Mouse (Mus musculus): ENCODE measurements around the gene Esyt1.
"Not testable (repeated sequence)": the region's sequence is repeated elsewhere in the genome, so short reads cannot be mapped to it uniquely, and the experiment has no call there.

Gene Esyt1

DNA sequence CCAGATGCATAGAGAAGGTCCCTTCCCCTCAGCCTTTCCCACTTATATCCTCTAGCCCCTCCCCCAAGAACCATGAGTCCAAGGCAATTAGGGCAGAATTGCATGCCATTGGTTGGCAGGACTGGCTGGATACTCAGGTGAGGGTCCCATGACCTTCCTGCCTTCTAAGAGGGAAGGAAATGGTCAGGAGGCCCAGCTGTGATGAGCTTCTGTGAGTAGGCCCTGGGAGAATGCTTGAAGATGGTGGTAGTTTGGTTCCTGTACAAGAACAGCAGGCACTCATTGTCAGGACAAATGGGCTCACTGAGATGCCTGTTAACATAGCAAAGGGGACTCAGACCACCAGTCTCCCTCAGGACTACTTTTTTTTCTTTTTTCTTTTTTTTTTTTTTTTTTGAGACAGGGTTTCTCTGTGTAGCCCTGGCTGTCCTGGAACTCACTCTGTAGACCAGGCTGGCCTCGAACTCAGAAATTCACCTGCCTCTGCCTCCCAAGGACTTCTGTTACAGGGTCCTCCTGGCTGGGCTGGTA lies 12.7 kb upstream of the Esyt1 start:
- no peak for DNase-seq (ENCODE audit: low read depth)

DNA sequence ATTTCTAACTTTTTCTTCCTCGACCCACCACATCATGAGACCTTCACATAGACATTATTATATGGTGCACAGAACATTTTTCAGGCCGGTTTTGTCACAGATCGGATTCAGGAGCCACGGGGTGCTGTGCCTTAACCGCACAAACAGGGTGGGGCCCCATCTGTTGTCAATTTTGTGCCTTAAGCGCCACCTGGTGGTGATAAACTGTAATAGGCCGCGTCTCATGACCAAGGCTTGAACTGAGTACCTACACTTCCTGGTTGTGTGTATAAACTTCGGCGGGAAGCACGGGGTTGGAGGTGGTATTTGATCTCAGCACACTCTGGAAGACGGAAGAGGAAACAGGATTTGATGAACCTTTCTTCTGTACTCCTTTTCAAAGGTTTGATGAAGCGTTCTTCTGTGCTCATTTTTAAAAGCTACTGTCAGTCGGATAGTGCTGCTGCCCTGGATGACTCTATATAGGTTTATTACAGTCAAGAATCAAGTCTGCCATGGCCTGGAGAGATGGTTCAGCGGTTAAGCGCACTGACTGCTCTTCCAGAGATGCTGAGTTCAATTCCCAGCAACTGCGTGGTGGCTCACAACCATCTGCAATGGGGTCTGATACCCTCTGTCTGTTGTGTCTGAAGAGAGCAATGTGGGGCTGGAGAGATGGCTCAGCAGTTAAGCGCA lies 10.7 kb upstream of the Esyt1 start:
- DNase-seq (ENCODE audit: low read depth) = peak; percentile 99

DNA sequence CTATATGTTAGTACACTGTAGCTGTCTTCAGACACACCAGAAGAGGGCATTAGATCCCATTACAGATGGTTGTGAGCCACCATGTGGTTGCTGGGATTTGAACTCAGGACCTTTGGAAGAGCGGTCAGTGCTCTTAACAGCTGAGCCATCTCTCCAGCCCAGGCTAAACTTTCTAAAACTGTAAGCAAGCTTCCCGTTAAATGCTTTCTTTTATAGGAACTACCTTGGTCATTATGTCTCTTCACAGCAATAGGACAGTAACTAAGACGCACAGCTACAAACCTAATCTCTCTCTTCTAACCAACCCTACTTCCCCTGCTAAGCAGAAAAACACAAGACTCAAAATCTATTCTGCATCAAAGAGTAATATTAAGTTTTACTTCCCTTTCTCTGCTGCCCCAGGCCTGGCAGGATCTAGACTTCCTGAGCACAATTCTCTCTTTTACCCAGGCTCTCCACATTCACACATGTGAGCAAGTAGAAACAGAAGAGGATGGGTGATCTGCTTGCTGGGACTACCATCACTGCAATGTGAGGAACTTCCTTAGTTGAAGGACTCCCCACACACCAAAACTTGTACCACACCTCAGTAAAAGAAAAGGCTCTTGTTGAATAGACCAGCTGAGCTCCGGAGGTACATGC lies 10.1 kb upstream of the Esyt1 start:
- no peak for DNase-seq (ENCODE audit: low read depth)

DNA sequence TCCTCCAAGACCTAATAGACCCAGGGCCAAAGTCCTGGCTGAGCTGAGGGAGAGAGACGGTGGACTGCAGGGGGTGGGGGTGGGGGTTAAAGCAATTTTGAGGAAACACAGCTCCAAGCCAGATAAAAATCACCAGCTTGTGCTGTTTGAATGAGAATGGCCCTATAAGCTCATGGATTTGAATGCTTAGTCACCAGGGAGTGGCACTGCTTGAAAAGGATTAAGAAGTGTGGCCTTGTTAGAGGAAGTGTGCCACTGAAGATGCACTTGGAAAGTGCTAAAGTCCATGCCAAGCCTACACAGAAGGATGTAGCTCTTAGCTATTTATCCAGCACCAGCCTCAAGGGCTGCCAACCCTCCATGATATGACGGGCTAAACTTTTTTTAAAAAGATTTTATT lies 9.5 kb upstream of the Esyt1 start:
- no peak for DNase-seq (ENCODE audit: low read depth)

DNA sequence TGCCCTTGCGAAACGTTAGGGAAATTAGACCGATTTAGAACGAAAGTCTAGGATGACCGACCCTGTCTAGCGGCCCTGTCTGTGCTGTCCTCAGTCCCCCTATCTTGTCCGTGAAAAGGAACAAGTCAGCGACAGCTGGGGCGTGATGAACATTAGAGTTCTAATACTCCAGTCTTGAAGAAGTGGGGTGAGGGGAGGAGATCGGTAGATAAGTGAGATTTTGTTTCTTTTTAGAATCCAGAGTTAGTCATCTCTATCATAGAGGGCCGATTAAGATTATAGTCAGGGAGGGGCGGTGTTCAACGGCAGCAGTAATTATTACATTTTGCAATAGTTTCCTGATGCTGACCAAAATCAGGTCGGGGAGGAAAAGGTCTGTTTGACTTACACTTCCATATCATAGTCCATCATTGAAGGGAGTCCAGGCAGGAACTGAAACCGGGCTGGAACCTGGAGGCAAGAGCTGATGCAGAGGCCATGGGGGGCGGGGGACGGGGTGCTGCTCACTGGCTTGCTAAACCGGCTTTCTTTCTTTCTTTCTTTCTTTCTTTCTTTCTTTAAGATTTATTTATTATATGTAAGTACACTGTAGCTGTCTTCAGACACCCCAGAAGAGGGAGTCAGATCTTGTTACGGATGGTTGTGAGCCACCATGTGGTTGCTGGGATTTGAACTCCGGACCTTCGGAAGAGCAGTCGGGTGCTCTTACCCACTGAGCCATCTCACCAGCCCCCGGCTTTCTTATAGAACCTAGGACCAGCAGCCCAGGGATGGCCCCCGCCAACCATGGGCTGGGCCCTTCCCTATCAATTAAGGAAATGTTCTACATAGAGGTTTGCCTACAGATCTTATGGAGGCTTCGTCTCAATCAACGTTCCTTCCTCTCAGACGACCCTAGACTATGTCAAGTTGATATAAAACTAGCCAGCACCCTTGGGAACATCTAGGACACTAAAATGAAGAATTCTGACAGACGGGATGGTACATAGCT lies 990 bp upstream of the Esyt1 start:
- DNase-seq (ENCODE audit: low read depth) = no peak

DNA sequence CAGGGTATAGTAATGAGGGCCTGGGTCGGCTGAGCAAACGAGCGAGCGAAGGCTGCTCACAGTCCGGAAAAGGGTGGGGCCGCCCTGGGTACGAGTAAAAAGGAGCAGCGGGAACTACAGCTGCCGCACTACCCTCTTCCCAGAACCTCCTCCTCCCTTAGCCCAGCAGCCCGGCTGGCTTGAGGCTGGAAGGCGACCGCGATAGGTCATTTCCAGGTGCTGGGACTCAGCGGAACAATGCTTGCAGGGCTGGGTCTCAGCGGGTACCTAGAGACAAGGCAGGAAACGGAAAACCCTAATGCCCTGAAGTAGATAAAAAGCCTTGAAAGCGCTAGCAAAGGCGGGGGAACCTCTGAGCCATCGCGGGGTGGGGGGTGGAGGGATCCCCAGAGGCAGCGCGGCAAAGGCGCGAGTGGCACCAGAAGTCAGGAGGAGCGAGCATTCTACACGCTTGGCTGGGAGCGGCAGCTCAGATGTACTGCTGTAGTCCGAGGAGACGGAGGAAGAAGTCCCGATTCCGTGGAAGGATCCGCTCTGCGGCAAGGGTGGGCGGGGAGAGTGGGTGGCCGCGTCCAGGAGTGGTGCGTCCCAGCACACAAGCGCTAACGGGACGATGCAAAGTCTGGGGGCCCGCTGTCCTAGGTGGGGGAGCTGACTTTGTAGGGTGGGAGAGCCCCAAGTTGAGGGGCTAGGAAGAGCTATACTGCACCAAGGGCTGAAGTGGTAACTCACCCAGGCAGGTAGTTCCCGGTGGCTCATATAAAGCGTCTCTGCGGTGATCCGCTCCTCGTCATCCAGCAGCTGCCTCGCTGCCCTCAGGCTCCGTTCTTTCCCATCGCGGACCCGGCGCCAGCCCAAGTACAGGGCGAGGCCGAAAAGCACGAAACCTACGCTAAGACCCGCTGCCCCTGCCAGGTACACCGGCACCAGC lies 674 bp downstream of the Esyt1 start:
- peak; percentile 88 for DNase-seq (ENCODE audit: low read depth)

DNA sequence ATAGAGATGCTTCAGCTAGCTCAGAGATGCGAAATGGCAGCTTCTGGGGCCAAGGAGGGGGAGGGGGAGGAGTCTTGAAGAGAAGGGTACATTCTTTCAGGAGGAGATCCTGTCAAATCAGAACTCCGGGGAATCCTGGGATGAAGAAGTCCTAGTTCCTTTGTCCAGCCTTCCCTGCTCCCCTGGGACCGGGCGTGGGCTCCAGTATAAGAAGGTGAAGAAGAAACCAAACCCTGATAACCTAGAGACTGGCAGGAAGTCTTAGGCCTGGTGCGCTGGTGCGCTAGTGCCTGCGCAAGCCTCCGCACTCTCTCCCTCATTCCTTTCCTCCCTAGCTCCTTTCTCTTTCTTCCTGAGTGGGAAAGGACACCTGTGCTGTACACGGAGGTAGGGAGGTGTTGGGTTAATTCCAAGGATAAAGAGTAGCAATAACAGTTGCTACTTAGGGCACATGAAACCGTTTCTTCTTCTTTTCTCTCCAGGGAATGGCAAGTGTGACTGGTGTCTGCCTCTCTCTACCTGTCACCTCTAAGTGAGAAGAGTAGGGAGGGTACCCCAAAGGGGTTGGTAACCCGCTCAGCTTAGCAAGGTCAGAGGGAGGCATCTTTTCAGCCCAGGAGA lies 1.4 kb downstream of the Esyt1 start:
- peak; percentile 71 for DNase-seq (ENCODE audit: low read depth)

DNA sequence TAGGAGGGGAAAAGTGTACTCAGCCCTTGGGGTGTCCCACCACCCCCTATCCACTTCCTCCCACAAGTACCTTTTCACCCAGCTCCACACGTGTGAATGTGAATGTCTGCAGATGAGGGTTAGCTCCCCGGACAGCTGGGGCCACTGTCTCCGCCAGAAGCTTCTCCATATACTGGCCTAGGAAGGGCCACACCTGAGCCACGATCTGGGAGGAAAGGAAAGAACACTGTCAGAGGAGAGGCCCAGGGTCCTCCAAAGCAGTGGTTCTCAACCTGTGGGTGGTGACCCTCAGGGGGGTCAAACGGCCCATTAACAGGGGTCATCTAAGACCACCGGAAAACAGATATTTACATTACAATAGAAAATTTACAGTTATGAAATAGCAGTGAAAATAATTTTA lies 3.3 kb downstream of the Esyt1 start:
- no peak for DNase-seq (ENCODE audit: low read depth)

DNA sequence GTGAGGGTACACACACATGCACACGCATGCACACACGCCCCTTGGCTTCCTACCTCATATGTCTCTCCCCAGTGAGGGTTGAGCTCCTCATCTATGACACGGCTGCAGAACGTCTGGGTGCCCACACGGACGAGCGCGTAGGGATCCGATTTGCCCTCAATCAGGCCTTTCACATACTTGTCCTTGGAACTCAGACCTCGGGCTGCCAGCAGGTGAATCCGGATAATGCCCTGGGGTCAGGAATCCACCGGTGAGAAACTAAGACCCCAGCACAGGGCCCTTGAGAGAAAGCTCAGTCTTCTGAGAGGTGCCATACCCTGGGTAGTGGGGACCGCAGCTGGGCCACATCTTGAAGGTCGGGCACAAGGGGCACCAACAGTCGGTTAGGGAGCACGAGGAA lies 5.1 kb downstream of the Esyt1 start:
- no peak for DNase-seq (ENCODE audit: low read depth)

DNA sequence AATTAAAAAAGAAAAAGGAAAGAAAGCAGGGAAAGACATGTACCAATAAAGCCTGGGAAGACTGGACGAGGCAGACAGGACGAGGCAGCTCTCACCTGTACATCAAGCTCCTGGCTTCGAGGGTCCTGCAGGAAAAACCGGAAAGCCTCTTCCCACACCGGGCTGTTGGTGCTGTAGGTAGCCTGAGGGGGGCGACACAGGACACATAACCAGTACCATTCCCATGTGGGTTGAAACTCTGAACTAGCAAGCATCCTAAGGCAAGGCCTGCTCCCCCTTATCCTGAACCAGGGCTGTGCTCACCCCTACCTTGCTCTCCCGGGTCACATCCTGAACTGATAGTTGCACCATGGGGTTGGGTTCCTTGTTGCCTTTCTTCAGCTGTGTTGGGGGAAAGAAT lies 6.8 kb downstream of the Esyt1 start:
- DNase-seq (ENCODE audit: low read depth) = peak; percentile 62

DNA sequence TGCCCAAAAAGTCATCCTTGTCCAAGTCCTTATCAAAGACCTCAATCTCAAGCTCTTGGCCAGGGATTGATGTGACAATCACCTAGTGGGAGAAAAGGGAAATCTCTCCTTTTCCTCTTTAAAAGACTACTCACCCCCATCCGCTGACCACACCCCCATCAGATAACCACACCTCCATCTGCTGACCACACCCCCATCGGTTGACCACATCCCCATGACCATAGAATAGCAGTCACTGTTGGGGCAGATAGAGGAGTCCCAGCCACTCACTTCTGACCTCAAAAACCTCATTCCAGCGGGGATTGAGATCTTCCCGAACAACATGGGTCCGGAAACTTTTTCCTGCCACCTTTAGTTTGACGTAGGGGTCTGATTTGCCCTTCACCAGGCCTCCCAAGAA lies 9.0 kb downstream of the Esyt1 start:
- DNase-seq (ENCODE audit: low read depth) = no peak

DNA sequence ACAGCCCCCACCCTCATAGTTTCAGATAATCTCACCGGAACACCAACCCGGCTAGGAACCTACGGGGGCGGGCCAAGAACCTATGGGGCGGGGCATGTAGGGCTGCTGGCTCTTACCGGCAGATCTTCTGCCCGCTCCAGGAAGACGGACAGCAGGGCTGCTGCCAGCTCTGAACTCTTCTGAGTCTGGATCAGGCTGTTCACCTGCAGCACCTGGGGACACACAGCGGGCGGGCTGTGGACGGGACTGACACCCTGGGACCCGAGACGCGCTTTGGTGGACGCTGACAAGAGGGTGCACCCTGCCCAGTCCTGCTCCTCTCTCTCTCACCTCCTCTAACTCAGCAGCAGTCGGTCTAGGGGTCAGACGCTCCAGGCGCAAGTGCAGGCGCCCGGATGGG lies 9.6 kb downstream of the Esyt1 start:
- no peak for DNase-seq (ENCODE audit: low read depth)

DNA sequence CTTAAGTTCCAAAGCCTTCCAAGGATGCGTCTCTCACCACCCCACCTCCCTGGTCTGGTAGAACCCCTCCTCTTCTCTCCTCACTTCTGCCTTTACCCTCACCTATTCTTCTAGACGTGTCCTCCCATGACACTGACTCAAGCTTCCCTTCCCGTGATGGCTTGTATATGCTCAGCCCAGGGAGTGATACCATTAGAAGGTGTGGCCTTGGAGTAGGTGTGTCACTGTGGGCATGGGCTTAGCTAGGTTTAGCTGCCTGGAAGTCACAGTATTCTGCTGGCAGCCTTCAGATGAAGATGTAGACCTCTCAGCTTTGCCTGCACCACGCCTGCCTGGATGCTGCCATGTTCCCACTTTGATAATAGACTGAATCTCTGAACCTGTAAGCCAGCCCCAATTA lies 10.6 kb downstream of the Esyt1 start:
- no peak for DNase-seq (ENCODE audit: low read depth)

DNA sequence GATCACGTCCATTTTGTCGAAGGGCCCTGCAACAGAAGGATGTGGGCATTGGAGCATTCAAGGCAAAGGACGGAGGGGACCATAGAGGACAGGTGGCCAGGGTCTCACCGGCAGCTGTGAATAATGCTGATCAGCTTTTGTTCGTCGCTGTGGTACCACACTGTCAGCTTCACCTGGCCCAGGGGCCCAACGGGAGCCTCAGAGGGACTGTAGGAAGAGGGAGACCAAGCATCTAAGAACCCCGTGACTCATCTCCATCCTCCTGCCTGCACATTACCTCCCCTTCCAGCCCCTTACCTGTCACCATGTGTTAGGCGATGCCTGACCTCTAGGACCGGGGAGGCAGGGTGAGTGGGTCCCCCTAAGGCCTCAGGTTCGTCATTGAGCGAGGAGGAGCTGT lies 13.9 kb downstream of the Esyt1 start:
- DNase-seq (ENCODE audit: low read depth) = no peak

DNA sequence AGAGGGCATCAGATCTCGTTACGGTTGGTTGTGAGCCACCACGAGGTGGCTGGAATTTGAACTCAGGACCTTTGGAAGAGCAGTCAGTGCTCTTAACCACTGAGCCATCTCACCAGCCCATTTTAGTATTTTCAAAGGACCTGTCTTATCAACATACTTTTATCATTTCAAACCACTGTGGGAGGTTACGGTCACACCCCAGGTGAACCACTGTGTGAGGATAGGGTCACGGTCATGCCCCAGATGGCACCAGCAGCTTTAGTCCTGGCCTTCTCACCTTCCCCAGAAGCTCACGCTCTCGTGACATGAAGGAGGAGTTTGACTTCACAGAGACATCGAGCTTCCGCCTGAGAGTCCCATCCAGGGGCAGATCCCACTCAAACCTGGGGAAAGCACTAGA lies 14.5 kb downstream of the Esyt1 start:
- no peak for DNase-seq (ENCODE audit: low read depth)

DNA sequence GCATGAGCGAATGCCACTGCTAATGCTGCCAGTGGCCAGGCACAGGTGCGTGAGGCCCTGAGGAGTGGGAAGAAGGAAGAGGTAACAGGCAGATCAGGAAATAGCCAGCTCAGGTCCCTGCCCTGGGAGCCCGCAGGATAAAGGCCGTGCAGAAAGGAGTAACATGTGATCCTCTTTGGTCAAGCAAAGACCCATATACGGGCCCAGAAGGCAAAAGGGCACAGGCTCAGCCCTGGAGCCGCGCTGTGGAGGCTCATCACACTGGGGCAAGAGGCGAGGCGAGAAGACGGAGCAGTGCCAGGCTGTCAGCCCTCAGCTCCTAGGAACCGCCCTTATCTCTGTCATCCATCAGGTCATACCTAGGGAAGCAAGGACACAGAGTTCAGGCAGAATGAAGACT lies 15.4 kb downstream of the Esyt1 start:
- no peak for DNase-seq (ENCODE audit: low read depth)

DNA sequence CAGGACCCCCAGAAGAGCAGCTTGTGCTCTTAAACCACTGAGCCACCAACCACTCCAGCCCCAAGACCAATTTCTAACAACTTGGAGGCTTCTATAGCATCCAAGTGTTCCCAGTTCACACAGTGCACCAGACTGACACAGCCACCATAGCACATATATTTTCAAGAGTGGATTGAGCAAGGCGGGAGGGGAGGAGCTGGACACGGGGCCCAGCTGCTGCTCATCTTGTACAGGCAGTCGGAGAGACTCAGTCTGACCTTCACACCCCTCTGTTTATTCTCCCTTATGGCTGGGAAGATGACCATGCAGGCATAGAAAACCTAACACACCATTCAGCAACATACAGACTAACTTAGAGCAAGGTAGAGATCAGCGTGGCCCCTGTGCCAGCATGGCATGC lies 15.8 kb downstream of the Esyt1 start:
- DNase-seq (ENCODE audit: low read depth) = no peak

DNA sequence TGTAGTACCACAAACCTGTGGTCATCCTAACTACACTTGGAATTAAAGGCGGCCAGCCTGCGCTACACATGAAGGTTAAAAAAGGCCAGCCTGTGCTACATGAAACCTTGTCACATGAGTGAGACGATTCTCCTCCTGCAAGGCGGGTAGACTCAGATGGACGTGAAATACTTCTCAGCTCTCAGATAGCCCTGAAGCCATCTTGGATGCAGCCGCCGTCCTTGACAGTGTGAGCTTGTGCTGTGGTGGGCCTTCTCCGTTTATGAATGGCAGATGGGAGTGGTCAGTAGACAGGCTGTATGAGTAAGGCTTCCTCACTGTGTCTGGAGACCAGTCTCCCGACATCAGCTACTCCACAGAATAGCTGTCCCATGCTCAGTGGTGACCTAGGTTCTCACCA lies 16.5 kb downstream of the Esyt1 start:
- no peak for DNase-seq (ENCODE audit: low read depth)

DNA sequence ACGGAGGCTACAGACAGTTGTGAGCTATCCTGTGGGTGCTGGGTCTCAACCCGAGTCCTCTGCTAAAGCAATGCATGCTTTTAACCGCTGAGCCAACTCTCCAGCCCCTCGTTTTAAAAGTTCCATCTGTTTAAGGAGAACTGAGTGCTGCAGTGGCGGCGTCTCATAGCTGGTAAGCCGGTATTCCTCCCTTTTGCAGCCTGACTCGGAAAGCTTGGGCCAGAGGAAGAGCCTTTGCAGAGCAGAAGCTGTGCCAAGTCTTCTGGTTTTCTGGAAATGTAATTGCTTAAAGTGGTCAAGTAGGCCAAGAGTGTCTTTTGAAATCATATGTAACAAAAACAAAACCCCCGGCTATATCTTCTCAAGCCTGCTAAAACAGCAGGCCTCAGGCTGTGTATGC lies 17.4 kb downstream of the Esyt1 start:
- DNase-seq (ENCODE audit: low read depth) = no peak

DNA sequence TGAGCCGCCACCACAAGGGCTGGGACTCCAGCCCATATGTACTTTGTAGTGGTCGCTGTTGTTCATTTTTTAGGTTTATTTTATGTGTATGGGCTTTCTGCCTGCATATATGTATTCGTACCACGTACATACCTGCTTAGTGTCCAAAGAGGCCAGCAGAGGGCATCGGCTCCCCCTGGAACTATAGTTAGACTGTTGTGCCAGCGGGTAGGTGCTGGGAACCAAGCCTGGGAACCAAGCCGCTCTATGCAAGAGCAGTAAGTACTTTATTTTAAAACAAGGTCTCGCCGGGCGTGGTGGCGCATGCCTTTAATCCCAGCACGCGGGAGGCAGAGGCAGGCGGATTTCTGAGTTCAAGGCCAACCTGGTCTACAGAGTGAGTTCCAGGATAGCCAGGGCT lies 19.7 kb downstream of the Esyt1 start:
- no peak for DNase-seq (ENCODE audit: low read depth)

DNA sequence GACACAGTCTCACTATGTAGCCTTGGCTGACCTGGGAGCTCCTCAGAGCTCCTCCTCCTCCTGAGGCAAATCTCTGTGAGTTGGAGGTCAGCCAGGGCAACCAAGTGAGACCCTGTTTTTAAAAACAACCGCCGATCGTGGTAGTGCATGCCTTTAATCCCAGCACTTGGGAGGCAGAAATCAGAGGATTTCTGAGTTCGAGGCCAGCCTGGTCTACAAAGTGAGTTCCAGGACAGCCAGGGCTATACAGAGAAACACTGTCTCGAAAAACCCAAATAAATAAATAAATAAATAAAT lies 20.4 kb downstream of the Esyt1 start:
- not testable (repeated sequence) for DNase-seq (ENCODE audit: low read depth)
